Mouse (Mus musculus): ENCODE results near the gene Srsf10. TPM values are rescaled to one million over a fixed set of nuclear protein-coding genes. Genes with fewer than 3 reads are reported as not detected.

Gene Srsf10
- 85.6 and 105 TPM in 2 replicates for polyA plus RNA-seq (2015; fragmentation: Nextera tagmentation; extraction: Ambion mirVana)

GRCm38 (mm10) chr4:135855536-135856222 lies at the start of gene Srsf10:
TSS of gene Srsf10 (plus strand) at chr4:135855747.

GRCm38 (mm10) chr4:135873526-135874202 lies 18.1 kb downstream of the Srsf10 start, which contains the start of gene Pnrc2:
TSS of gene Pnrc2 (minus strand) at chr4:135873850.

GRCm38 (mm10) chr4:135895071-135895571 lies 39.6 kb downstream of the Srsf10 start, which contains the start of gene Cnr2:
TSS of gene Cnr2 (plus strand) at chr4:135895394.

Other genes with a start within 250 kb of the Srsf10 start
- gene Ifnlr1, start 169.5 kb upstream of the Srsf10 start, polyA plus RNA-seq (2015; fragmentation: Nextera tagmentation; extraction: Ambion mirVana): 1.6 and 1.7 TPM in 2 replicates
- 0.37 and 0.52 TPM in 2 replicates for gene Il22ra1, start 127.6 kb upstream of the Srsf10 start, polyA plus RNA-seq (2015; fragmentation: Nextera tagmentation; extraction: Ambion mirVana)
- gene Myom3, start 96.0 kb upstream of the Srsf10 start, polyA plus RNA-seq (2015; fragmentation: Nextera tagmentation; extraction: Ambion mirVana): 0.11 and 0.12 TPM in 2 replicates
- gene Pnrc2, start 18.1 kb downstream of the Srsf10 start, polyA plus RNA-seq (2015; fragmentation: Nextera tagmentation; extraction: Ambion mirVana): 66.4 and 75.1 TPM in 2 replicates
- 0.14 and 0.44 TPM in 2 replicates for gene Cnr2, start 39.6 kb downstream of the Srsf10 start, polyA plus RNA-seq (2015; fragmentation: Nextera tagmentation; extraction: Ambion mirVana)
- 46.9 and 63.5 TPM in 2 replicates for gene Fuca1, start 65.0 kb downstream of the Srsf10 start, polyA plus RNA-seq (2015; fragmentation: Nextera tagmentation; extraction: Ambion mirVana)
- 50.6 and 58.5 TPM in 2 replicates for gene Hmgcl, start 90.7 kb downstream of the Srsf10 start, polyA plus RNA-seq (2015; fragmentation: Nextera tagmentation; extraction: Ambion mirVana)
- 25.0 and 36.9 TPM in 2 replicates for gene Gale, start 108.0 kb downstream of the Srsf10 start, polyA plus RNA-seq (2015; fragmentation: Nextera tagmentation; extraction: Ambion mirVana)
- 59.6 and 61.4 TPM in 2 replicates for gene Lypla2, start 116.9 kb downstream of the Srsf10 start, polyA plus RNA-seq (2015; fragmentation: Nextera tagmentation; extraction: Ambion mirVana)
- gene Pithd1, start 131.5 kb downstream of the Srsf10 start, polyA plus RNA-seq (2015; fragmentation: Nextera tagmentation; extraction: Ambion mirVana): 31.2 and 35.1 TPM in 2 replicates
- gene Eloa, start 166.0 kb downstream of the Srsf10 start, polyA plus RNA-seq (2015; fragmentation: Nextera tagmentation; extraction: Ambion mirVana): 21.9 and 23.1 TPM in 2 replicates
- gene Rpl11, start 197.7 kb downstream of the Srsf10 start, polyA plus RNA-seq (2015; fragmentation: Nextera tagmentation; extraction: Ambion mirVana): 334 and 353 TPM in 2 replicates